Mouse (Mus musculus): ENCODE measurements around the gene Tet2. TPM values are rescaled to one million over a fixed set of nuclear protein-coding genes. Genes with fewer than 3 reads are reported as not detected.

The Tet2 gene
- polyA plus RNA-seq, 1 experiment from 2014 or later = 4.3 TPM

GRCm38 (mm10) chr3:133582096-133582495 lies 37.2 kb upstream of the Tet2 start:
- H3K9ac ChIP-seq (replicated peaks) = no peak overlapping the region
- H3K9me3 ChIP-seq (ENCODE audit: low read length) = no peaks in the 10 kb centered on the region
- no peaks in the 10 kb centered on the region for H3K36me3 ChIP-seq (replicated peaks; ENCODE audit: insufficient read depth, low read length)
- H3K4me3 ChIP-seq (ENCODE audit: low read depth, low read length) = no peak overlapping the region
- H3K4me2 ChIP-seq (ENCODE audit: low read depth, low read length) = no peak overlapping the region
- H3K4me1 ChIP-seq (ENCODE audit: insufficient read depth) = peaks cover 5% of the 10 kb centered on the region; the same call in 1 of the 2 replicates
- no peaks in the 10 kb centered on the region for H3K27me3 ChIP-seq (ENCODE audit: insufficient read depth, low read length)
- DNase-seq (no peak), ATAC-seq (no peak)
- no peak for TF ChIP-seq EP300 (IDR thresholded peaks at IDR 0.05; ENCODE audit: low read depth)
- WGBS (ENCODE audit: insufficient replicate concordance) = 67% methylated on average over 5 of the region's 5 CpGs
- peak overlapping the region; percentile 44; the same call in 1 of the 2 replicates for H3K27ac ChIP-seq (ENCODE audit: low read depth)

- peaks cover 5% of the 10 kb centered on the region; the same call in 1 of the 2 replicates for H3K4me1 ChIP-seq (ENCODE audit: insufficient read depth)
- WGBS (ENCODE audit: insufficient replicate concordance) = 70% methylated on average over 4 of the region's 4 CpGs
- DNase-seq = no peak
- H3K27ac ChIP-seq (ENCODE audit: low read depth) = no peak overlapping the region
- no peaks in the 10 kb centered on the region for H3K36me3 ChIP-seq (replicated peaks; ENCODE audit: insufficient read depth, low read length)
- no peaks in the 10 kb centered on the region for H3K9me3 ChIP-seq (ENCODE audit: low read length)
- no peak overlapping the region for H3K4me2 ChIP-seq (ENCODE audit: low read depth, low read length)
- TF ChIP-seq EP300 (IDR thresholded peaks at IDR 0.05; ENCODE audit: low read depth) = no peak
- TF ChIP-seq CTCF (IDR thresholded peaks at IDR 0.05; ENCODE audit: low read depth) = no peak
- H3K27me3 ChIP-seq (ENCODE audit: insufficient read depth, low read length) = no peaks in the 10 kb centered on the region
- no peak overlapping the region for H3K9ac ChIP-seq (replicated peaks)
- no peak for ATAC-seq
- no peak overlapping the region for H3K4me3 ChIP-seq (ENCODE audit: low read depth, low read length)
Measured at GRCm38 (mm10) chr3:133581541-133581940, 36.6 kb upstream of the Tet2 start.

DNA sequence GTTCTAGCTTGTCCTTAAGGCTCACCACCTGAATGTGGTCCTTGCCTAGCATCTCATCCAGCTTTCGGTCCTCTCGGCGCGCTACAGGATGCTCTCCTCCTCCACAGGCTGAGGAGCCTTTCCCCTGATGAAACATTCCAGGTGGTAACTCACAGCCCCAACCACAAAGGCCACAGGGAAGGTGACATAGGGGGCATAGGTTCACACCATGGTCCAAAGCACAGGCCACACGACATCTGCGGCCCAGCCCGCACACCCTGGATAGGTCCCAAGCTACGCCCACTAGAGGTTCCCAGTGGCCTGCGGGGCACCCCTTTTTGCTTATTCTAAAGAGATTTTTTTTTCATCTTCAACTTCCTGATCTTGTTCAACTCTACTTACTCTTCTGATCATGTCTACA lies 34.7 kb upstream of the Tet2 start:
- peaks cover 5% of the 10 kb centered on the region; the same call in 1 of the 2 replicates for H3K4me1 ChIP-seq (ENCODE audit: insufficient read depth)
- no peak for TF ChIP-seq EP300 (IDR thresholded peaks at IDR 0.05; ENCODE audit: low read depth)
- TF ChIP-seq CTCF (IDR thresholded peaks at IDR 0.05; ENCODE audit: low read depth) = no peak
- H3K9ac ChIP-seq (replicated peaks) = no peak overlapping the region
- H3K4me2 ChIP-seq (ENCODE audit: low read depth, low read length) = no peak overlapping the region
- ATAC-seq (no peak), DNase-seq (no peak)
- H3K27me3 ChIP-seq (ENCODE audit: insufficient read depth, low read length) = no peaks in the 10 kb centered on the region
- no peak overlapping the region for H3K4me3 ChIP-seq (ENCODE audit: low read depth, low read length)
- H3K9me3 ChIP-seq (ENCODE audit: low read length) = no peaks in the 10 kb centered on the region
- no peak overlapping the region for H3K27ac ChIP-seq (ENCODE audit: low read depth)
- H3K36me3 ChIP-seq (replicated peaks; ENCODE audit: insufficient read depth, low read length) = no peaks in the 10 kb centered on the region
- WGBS (ENCODE audit: insufficient replicate concordance) = 85% methylated on average over 9 of the region's 9 CpGs

- Histone ChIP-seq H3K36me3 (replicated peaks; ENCODE audit: insufficient read depth, low read length) (no peaks in the 10 kb centered on the region), H3K27me3 (ENCODE audit: insufficient read depth, low read length) (no peaks in the 10 kb centered on the region), H3K4me1 (ENCODE audit: insufficient read depth) (peaks cover 5% of the 10 kb centered on the region; the same call in 1 of the 2 replicates), H3K4me2 (ENCODE audit: low read depth, low read length) (no peak overlapping the region), H3K4me3 (ENCODE audit: low read depth, low read length) (no peak overlapping the region), H3K9ac (replicated peaks) (no peak overlapping the region), H3K9me3 (ENCODE audit: low read length) (no peaks in the 10 kb centered on the region), H3K27ac (ENCODE audit: low read depth) (no peak overlapping the region)
- TF ChIP-seq CTCF (IDR thresholded peaks at IDR 0.05; ENCODE audit: low read depth) (no peak), EP300 (IDR thresholded peaks at IDR 0.05; ENCODE audit: low read depth) (no peak)
- DNase-seq (no peak), ATAC-seq (no peak)
- 77% methylated on average over 9 of the region's 9 CpGs for WGBS (ENCODE audit: insufficient replicate concordance)
Measured at GRCm38 (mm10) chr3:133579140-133579539, 34.2 kb upstream of the Tet2 start.

- H3K4me1 ChIP-seq (ENCODE audit: insufficient read depth) = no peaks in the 10 kb centered on the region
- WGBS (ENCODE audit: insufficient replicate concordance) = 62% methylated on average over 6 of the region's 6 CpGs
- no peaks in the 10 kb centered on the region for H3K9me3 ChIP-seq (ENCODE audit: low read length)
- ATAC-seq (no peak), DNase-seq (no peak)
- H3K9ac ChIP-seq (replicated peaks) = no peak overlapping the region
- H3K36me3 ChIP-seq (replicated peaks; ENCODE audit: insufficient read depth, low read length) = no peaks in the 10 kb centered on the region
- no peak overlapping the region for H3K4me3 ChIP-seq (ENCODE audit: low read depth, low read length)
- no peaks in the 10 kb centered on the region for H3K27me3 ChIP-seq (ENCODE audit: insufficient read depth, low read length)
- H3K27ac ChIP-seq (ENCODE audit: low read depth) = no peak overlapping the region
- no peak overlapping the region for H3K4me2 ChIP-seq (ENCODE audit: low read depth, low read length)
- TF ChIP-seq EP300 (IDR thresholded peaks at IDR 0.05; ENCODE audit: low read depth) = no peak
Measured at GRCm38 (mm10) chr3:133574969-133575368, 30.0 kb upstream of the Tet2 start.

- H3K27ac ChIP-seq (ENCODE audit: low read depth) = no peak overlapping the region
- no peak overlapping the region for H3K9ac ChIP-seq (replicated peaks)
- H3K4me1 ChIP-seq (ENCODE audit: insufficient read depth) = no peaks in the 10 kb centered on the region
- H3K4me3 ChIP-seq (ENCODE audit: low read depth, low read length) = no peak overlapping the region
- H3K36me3 ChIP-seq (replicated peaks; ENCODE audit: insufficient read depth, low read length) = no peaks in the 10 kb centered on the region
- WGBS (ENCODE audit: insufficient replicate concordance) = 73% methylated on average over 5 of the region's 5 CpGs
- TF ChIP-seq EP300 (IDR thresholded peaks at IDR 0.05; ENCODE audit: low read depth) (no peak), CTCF (IDR thresholded peaks at IDR 0.05; ENCODE audit: low read depth) (no peak)
- no peaks in the 10 kb centered on the region for H3K9me3 ChIP-seq (ENCODE audit: low read length)
- ATAC-seq = no peak
- H3K27me3 ChIP-seq (ENCODE audit: insufficient read depth, low read length) = no peaks in the 10 kb centered on the region
- no peak overlapping the region for H3K4me2 ChIP-seq (ENCODE audit: low read depth, low read length)
- no peak for DNase-seq
Measured at GRCm38 (mm10) chr3:133571961-133572360, 27.0 kb upstream of the Tet2 start.

Measured in liver, postnatal 0 days (tissue).